In the genomic region with DNA sequence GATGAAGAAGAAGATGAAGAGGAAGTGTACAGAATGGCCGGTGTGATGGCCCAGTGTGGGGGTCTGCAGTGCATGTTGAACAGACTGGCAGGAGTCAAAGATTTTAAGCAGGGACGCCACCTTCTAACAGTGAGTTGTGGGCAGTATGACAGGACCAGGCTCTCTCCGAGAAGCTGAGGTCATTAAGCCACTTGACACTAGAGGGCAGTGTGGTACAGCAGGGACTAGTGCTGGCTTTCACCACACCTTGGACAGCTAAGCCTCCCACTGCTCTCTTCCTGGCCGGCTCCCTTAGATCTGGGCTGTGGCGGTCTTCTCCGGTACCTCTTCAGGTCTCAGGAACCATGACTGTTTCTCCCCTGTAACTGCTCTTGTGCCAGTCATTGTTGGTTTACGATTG, we compare ENCODE assay signal across 8 mouse cellular contexts.
DNase-seq lines count a peak whose midpoint lies in the region; ATAC-seq lines count a peak whose summit lies in the region.

No protein-coding gene starts in this region.

- peaks cover 98% of the 10 kb centered on the region for H3K36me3 ChIP-seq in embryonic facial prominence, embryonic 14.5 days (ENCODE audit: control insufficient read depth, insufficient read depth, low read length)
- peaks cover 99% of the 10 kb centered on the region for H3K36me3 ChIP-seq in heart, embryonic 12.5 days
- H3K36me3 ChIP-seq in kidney, embryonic 15.5 days: peaks cover 99% of the 10 kb centered on the region

- peak; percentile 68 to 71 for DNase-seq in B cell, adult 2 months
- peak; percentile 26 to 58 for DNase-seq in adrenal gland, postnatal 4 days (ENCODE audit: low spot score in 2 of 2)
- peak; percentile 69 for DNase-seq in embryonic facial prominence, embryonic 14.5 days (ENCODE audit: low spot score)
- DNase-seq in liver: peak; percentile 70
- DNase-seq in spleen, postnatal 36 days (ENCODE audit: low spot score in 2 of 2): peak; percentile 48 to 57

- no peaks in the 10 kb centered on the region for H3K27me3 ChIP-seq in embryonic facial prominence, embryonic 14.5 days (replicated peaks; ENCODE audit: control insufficient read depth, insufficient read depth, low read length)
- no peaks in the 10 kb centered on the region for H3K27me3 ChIP-seq in heart, embryonic 12.5 days (replicated peaks)
- no peaks in the 10 kb centered on the region for H3K27me3 ChIP-seq in kidney, embryonic 15.5 days

- no peaks in the 10 kb centered on the region for H3K9me3 ChIP-seq in embryonic facial prominence, embryonic 14.5 days (ENCODE audit: control insufficient read depth, low read length)
- H3K9me3 ChIP-seq in heart, embryonic 12.5 days (replicated peaks): no peaks in the 10 kb centered on the region
- H3K9me3 ChIP-seq in kidney, embryonic 15.5 days (replicated peaks): no peaks in the 10 kb centered on the region

- no peak overlapping the region for H3K27ac ChIP-seq in embryonic facial prominence, embryonic 14.5 days (replicated peaks; ENCODE audit: low read depth, low read length)
- H3K27ac ChIP-seq in heart, embryonic 12.5 days (ENCODE audit: poor library complexity, severe bottlenecking): no peak overlapping the region
- no peak overlapping the region for H3K27ac ChIP-seq in kidney, embryonic 15.5 days

- no peaks in the 10 kb centered on the region for H3K4me1 ChIP-seq in embryonic facial prominence, embryonic 14.5 days (ENCODE audit: control insufficient read depth, insufficient read depth, low read length)
- no peaks in the 10 kb centered on the region for H3K4me1 ChIP-seq in heart, embryonic 12.5 days (replicated peaks)
- no peaks in the 10 kb centered on the region for H3K4me1 ChIP-seq in kidney, embryonic 15.5 days

- H3K4me3 ChIP-seq in embryonic facial prominence, embryonic 14.5 days (ENCODE audit: low read depth, low read length): no peak overlapping the region
- H3K4me3 ChIP-seq in heart, embryonic 12.5 days: no peak overlapping the region
- no peak overlapping the region for H3K4me3 ChIP-seq in kidney, embryonic 15.5 days (replicated peaks)

- no peak overlapping the region for H3K9ac ChIP-seq in embryonic facial prominence, embryonic 14.5 days (ENCODE audit: low read depth, low read length)
- H3K9ac ChIP-seq in heart, embryonic 12.5 days: no peak overlapping the region
- H3K9ac ChIP-seq in kidney, embryonic 15.5 days: no peak overlapping the region

- no peak overlapping the region for H3K4me2 ChIP-seq in embryonic facial prominence, embryonic 14.5 days (ENCODE audit: low read depth, low read length)
- H3K4me2 ChIP-seq in heart, embryonic 12.5 days: no peak overlapping the region
- H3K4me2 ChIP-seq in kidney, embryonic 15.5 days: no peak overlapping the region

- peak; percentile 73 for ATAC-seq in embryonic facial prominence, embryonic 14.5 days (ENCODE audit: low read depth)
- ATAC-seq in heart, embryonic 12.5 days (ENCODE audit: insufficient number of reproducible peaks, low FRiP score): peak; percentile 71
- ATAC-seq in kidney, embryonic 15.5 days (replicated peaks; ENCODE audit: low FRiP score): peak; percentile 56; the same call in 1 of the 2 replicates
- ATAC-seq in monocyte, adult 5-6 weeks (replicated peaks; ENCODE audit: insufficient number of reproducible peaks, low FRiP score, low TSS enrichment, poor library complexity, severe bottlenecking): peak; percentile 79

- WGBS in embryonic facial prominence, embryonic 14.5 days: 45% methylated on average over 6 of the region's 7 CpGs
- WGBS in heart, embryonic 12.5 days: 42% methylated on average over 7 of the region's 7 CpGs
- 40% methylated on average over 7 of the region's 7 CpGs for WGBS in kidney, embryonic 15.5 days
